Mouse (Mus musculus): ENCODE results near the gene Zfp385b. TPM values are rescaled to one million over a fixed set of nuclear protein-coding genes. Genes with fewer than 3 reads are reported as not detected.

Zfp385b gene
- polyA plus RNA-seq, 1 experiment from 2014 or later: 0.85 TPM

GRCm38 (mm10) chr2:77497942-77498341 lies 321.5 kb downstream of the Zfp385b start:
- no peak for DNase-seq (ENCODE audit: low spot score)
- no peaks in the 10 kb centered on the region for H3K27me3 ChIP-seq (replicated peaks; ENCODE audit: low read depth, poor library complexity, severe bottlenecking)
- H3K36me3 ChIP-seq (replicated peaks): no peaks in the 10 kb centered on the region
- H3K4me3 ChIP-seq: no peak overlapping the region
- H3K9me3 ChIP-seq: no peaks in the 10 kb centered on the region
- no peak overlapping the region for H3K27ac ChIP-seq (replicated peaks)
- H3K4me1 ChIP-seq: no peaks in the 10 kb centered on the region
- WGBS: 94% methylated on average over 6 of the region's 6 CpGs

DNA sequence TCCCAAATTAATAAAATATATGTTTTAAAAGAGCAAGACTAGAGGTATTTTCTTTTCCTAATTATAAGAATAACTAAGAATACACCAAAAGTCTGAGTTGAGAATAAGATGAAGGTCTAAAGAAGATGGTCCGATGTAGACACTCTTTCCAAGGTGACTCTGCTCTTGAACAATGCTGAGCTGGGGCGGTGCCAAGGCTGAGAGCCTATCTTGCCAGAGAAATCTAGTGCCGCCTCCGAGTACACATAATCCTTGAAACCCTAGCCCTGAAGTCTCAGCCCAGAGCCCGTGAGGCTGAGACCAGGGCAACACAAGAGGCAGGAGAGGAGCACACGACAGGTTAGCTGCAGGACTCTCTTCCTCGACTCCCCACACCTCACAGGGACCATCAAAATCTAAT lies 323.4 kb downstream of the Zfp385b start:
- H3K9me3 ChIP-seq: no peaks in the 10 kb centered on the region
- no peaks in the 10 kb centered on the region for H3K27me3 ChIP-seq (replicated peaks; ENCODE audit: low read depth, poor library complexity, severe bottlenecking)
- H3K4me1 ChIP-seq: no peaks in the 10 kb centered on the region
- no peak overlapping the region for H3K4me3 ChIP-seq
- 89% methylated on average over 7 of the region's 7 CpGs for WGBS
- no peak for DNase-seq (ENCODE audit: low spot score)
- no peak overlapping the region for H3K27ac ChIP-seq (replicated peaks)
- H3K36me3 ChIP-seq (replicated peaks): no peaks in the 10 kb centered on the region

- H3K4me1 ChIP-seq: no peaks in the 10 kb centered on the region
- H3K36me3 ChIP-seq (replicated peaks): no peaks in the 10 kb centered on the region
- H3K9me3 ChIP-seq: no peaks in the 10 kb centered on the region
- no peak overlapping the region for H3K27ac ChIP-seq (replicated peaks)
- DNase-seq (ENCODE audit: low spot score): no peak
- no peak overlapping the region for H3K4me3 ChIP-seq
- WGBS: 91% methylated on average over 4 of the region's 4 CpGs
- H3K27me3 ChIP-seq (replicated peaks; ENCODE audit: low read depth, poor library complexity, severe bottlenecking): no peaks in the 10 kb centered on the region
These were observed 324.1 kb downstream of the Zfp385b start for GRCm38 (mm10) chr2:77495344-77495743.

DNA sequence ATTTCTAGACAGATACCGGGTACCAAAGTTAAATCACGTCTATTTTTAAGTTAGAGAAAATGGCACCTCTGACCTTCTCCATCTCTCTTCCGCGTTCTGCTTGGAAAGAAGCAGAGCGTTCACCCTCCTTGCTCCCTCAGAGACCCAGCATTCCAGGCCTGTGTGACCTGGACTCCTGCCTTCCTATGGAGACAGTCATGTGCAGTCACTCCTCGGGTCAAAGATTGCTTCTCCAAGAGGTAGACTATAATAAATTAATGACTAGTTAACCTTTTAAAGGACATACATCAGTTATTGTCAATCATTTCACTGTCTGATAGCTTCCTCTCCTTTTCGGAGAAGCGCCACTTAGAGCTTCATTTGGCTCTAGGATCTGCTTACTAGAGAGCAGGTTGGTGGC lies 325.7 kb downstream of the Zfp385b start:
- no peaks in the 10 kb centered on the region for H3K9me3 ChIP-seq
- H3K4me1 ChIP-seq: no peaks in the 10 kb centered on the region
- no peak overlapping the region for H3K27ac ChIP-seq (replicated peaks)
- H3K27me3 ChIP-seq (replicated peaks; ENCODE audit: low read depth, poor library complexity, severe bottlenecking): no peaks in the 10 kb centered on the region
- WGBS: 92% methylated on average over 8 of the region's 8 CpGs
- H3K36me3 ChIP-seq (replicated peaks): no peaks in the 10 kb centered on the region
- no peak overlapping the region for H3K4me3 ChIP-seq
- no peak for DNase-seq (ENCODE audit: low spot score)

DNA sequence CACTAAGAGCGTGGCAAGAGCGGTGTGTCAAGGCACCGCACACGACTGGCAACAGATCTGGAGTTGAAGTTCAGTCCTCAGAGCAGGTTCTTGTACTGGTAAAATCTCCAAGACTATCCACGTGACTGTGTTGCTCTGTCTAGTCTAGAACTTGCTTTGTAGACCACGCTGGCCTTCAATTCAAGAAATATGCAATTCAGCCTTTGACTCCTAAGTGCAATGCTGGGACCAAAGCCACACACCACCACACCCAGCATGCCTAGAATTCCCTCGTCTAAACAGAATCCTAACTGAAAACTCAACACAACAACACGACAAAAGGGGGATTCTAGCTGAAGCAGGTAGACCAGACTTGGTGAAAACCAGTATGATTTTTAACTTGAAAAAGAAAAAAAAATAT lies 332.3 kb downstream of the Zfp385b start:
- Histone ChIP-seq H3K27ac (replicated peaks) (no peak overlapping the region), H3K36me3 (replicated peaks) (no peaks in the 10 kb centered on the region), H3K4me1 (no peaks in the 10 kb centered on the region), H3K4me3 (no peak overlapping the region), H3K9me3 (no peaks in the 10 kb centered on the region), H3K27me3 (replicated peaks; ENCODE audit: low read depth, poor library complexity, severe bottlenecking) (no peaks in the 10 kb centered on the region)
- no peak for DNase-seq (ENCODE audit: low spot score)
- 91% methylated on average over 8 of the region's 8 CpGs for WGBS

DNA sequence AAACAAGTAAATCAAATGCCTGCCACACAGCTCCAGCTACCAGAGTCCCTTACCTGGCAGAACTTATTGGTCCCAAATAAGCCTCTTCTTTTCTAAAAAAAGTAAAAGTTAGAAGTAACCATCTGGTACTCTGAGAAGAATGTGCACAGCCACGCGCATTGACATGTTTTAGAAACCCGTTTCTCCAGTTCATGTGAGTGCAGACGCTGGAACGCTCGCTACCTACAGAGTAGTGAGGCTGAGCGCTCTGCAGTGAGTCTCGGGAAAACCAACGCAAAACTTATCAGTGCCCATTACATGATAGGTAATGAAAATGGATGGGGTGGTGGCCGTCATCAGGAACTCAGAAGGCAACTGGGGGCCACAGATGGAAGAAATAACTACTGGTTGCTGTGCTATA lies 338.2 kb downstream of the Zfp385b start:
- Histone ChIP-seq H3K27ac (replicated peaks) (no peak overlapping the region), H3K4me3 (no peak overlapping the region), H3K4me1 (no peaks in the 10 kb centered on the region), H3K9me3 (no peaks in the 10 kb centered on the region), H3K27me3 (replicated peaks; ENCODE audit: low read depth, poor library complexity, severe bottlenecking) (no peaks in the 10 kb centered on the region), H3K36me3 (replicated peaks) (no peaks in the 10 kb centered on the region)
- 92% methylated on average over 10 of the region's 10 CpGs for WGBS
- peak; percentile 18 for DNase-seq (ENCODE audit: low spot score)

- WGBS: 87% methylated on average over 10 of the region's 10 CpGs
- Histone ChIP-seq H3K9me3 (peaks cover 3% of the 10 kb centered on the region; the same call in 1 of the 2 replicates), H3K36me3 (replicated peaks) (no peaks in the 10 kb centered on the region)
These were observed 341.9 kb downstream of the Zfp385b start for GRCm38 (mm10) chr2:77477536-77477935.

GRCm38 (mm10) chr2:77476444-77476843 lies 343.0 kb downstream of the Zfp385b start:
- H3K36me3 ChIP-seq (replicated peaks): no peaks in the 10 kb centered on the region
- no peaks in the 10 kb centered on the region for H3K4me1 ChIP-seq
- WGBS: 75% methylated on average over 8 of the region's 8 CpGs
- H3K9me3 ChIP-seq: peaks cover 3% of the 10 kb centered on the region; the same call in 1 of the 2 replicates
- DNase-seq (ENCODE audit: low spot score): no peak
- no peaks in the 10 kb centered on the region for H3K27me3 ChIP-seq (replicated peaks; ENCODE audit: low read depth, poor library complexity, severe bottlenecking)
- H3K4me3 ChIP-seq: no peak overlapping the region
- no peak overlapping the region for H3K27ac ChIP-seq (replicated peaks)

More at GRCm38 (mm10) chr2:77477536-77477935, 341.9 kb downstream of the Zfp385b start:
- Histone ChIP-seq H3K27ac (replicated peaks) (no peak overlapping the region), H3K27me3 (replicated peaks; ENCODE audit: low read depth, poor library complexity, severe bottlenecking) (no peaks in the 10 kb centered on the region), H3K4me1 (no peaks in the 10 kb centered on the region), H3K4me3 (no peak overlapping the region)
- no peak for DNase-seq (ENCODE audit: low spot score)

DNA sequence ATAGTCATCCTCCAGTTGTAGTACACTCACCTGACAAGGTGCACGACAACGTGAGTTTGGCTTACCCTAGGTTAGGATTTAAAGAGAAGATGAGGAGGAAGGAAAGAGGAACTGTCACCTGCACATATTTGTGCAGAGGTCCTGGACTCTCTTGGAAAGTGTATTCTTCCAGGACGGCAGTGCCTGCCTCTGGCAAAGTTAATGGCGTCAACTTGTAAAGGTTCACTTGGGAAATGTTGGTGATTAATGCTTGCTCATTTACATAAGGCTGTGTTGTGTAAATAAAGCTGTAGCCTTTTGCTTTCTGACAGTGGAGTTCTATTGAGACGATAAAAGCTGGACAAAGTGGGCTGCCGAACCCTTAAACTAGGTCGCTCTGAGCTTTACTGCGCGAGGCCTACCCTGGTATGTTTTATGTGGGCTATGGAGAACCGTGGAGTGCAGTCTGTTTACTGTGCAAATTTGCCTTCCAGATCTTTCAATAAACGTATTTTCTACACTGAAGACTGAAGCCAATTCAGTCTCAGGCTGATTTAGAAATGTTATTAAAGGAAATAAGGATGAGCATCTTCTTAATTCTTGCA lies 347.1 kb downstream of the Zfp385b start:
- 89% methylated on average over 11 of the region's 11 CpGs for WGBS
- no peak for DNase-seq (ENCODE audit: low spot score)
- no peaks in the 10 kb centered on the region; the same call in 1 of the 2 replicates for H3K4me1 ChIP-seq
- H3K27ac ChIP-seq (replicated peaks): no peak overlapping the region
- no peak overlapping the region for H3K4me3 ChIP-seq
- H3K36me3 ChIP-seq (replicated peaks): no peaks in the 10 kb centered on the region
- H3K27me3 ChIP-seq (replicated peaks; ENCODE audit: low read depth, poor library complexity, severe bottlenecking): no peaks in the 10 kb centered on the region
- H3K9me3 ChIP-seq: peaks cover 3% of the 10 kb centered on the region; the same call in 1 of the 2 replicates

- Histone ChIP-seq H3K4me3 (no peak overlapping the region), H3K36me3 (replicated peaks) (no peaks in the 10 kb centered on the region), H3K9me3 (peaks cover 3% of the 10 kb centered on the region; the same call in 1 of the 2 replicates), H3K27ac (replicated peaks) (no peak overlapping the region), H3K27me3 (replicated peaks; ENCODE audit: low read depth, poor library complexity, severe bottlenecking) (no peaks in the 10 kb centered on the region), H3K4me1 (no peaks in the 10 kb centered on the region; the same call in 1 of the 2 replicates)
- WGBS: 74% methylated on average over 7 of the region's 7 CpGs
- no peak for DNase-seq (ENCODE audit: low spot score)
These were observed 348.7 kb downstream of the Zfp385b start for GRCm38 (mm10) chr2:77470716-77471115.

DNA sequence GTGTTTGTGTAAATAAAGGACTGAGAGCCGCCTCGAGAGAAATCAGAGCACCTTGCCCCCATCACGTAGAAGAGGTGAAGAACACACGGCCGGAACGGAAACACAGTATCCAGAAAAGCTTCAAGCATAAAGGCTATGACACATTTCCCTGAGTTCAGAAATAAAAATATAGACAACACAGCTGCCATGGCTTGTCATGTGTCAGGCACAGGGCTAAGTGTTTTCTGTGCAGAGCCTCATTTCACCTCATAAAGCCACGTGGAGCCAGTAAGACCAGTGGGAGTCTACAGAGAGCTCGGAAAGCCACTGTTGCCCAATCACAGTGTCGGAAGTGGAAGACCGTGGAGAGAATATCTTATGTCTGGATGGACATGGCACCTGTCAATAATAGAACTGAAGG lies 358.0 kb downstream of the Zfp385b start:
- 91% methylated on average over 10 of the region's 10 CpGs for WGBS
- H3K4me3 ChIP-seq: no peak overlapping the region
- H3K27me3 ChIP-seq (replicated peaks; ENCODE audit: low read depth, poor library complexity, severe bottlenecking): no peaks in the 10 kb centered on the region
- H3K4me1 ChIP-seq: no peaks in the 10 kb centered on the region
- H3K36me3 ChIP-seq (replicated peaks): no peaks in the 10 kb centered on the region
- no peak overlapping the region for H3K27ac ChIP-seq (replicated peaks)
- no peak for DNase-seq (ENCODE audit: low spot score)
- no peaks in the 10 kb centered on the region for H3K9me3 ChIP-seq

GRCm38 (mm10) chr2:77460011-77460410 lies 359.4 kb downstream of the Zfp385b start:
- no peaks in the 10 kb centered on the region for H3K9me3 ChIP-seq
- H3K36me3 ChIP-seq (replicated peaks): no peaks in the 10 kb centered on the region
- DNase-seq (ENCODE audit: low spot score): no peak
- H3K27ac ChIP-seq (replicated peaks): no peak overlapping the region
- H3K4me1 ChIP-seq: no peaks in the 10 kb centered on the region
- no peaks in the 10 kb centered on the region for H3K27me3 ChIP-seq (replicated peaks; ENCODE audit: low read depth, poor library complexity, severe bottlenecking)
- H3K4me3 ChIP-seq: no peak overlapping the region
- 82% methylated on average over 6 of the region's 6 CpGs for WGBS

DNA sequence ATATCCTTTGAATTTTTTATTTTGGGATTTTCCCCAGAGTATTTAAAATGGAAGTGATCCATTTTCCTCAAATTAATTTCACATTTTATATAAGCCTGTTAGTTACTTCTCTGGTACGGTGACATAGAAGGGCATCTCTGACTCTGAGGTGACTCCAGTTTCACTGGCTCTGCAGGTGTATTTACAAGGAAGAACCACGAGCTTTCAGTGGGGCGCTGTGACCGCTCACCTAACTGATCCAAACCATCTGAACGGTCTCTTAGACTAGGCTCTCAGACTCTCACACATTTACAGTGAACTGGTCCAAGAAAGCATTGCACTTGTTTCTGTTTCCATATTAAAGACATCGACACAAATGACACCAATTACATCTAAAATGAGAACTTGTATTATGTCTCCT lies 361.0 kb downstream of the Zfp385b start:
- Histone ChIP-seq H3K4me3 (no peak overlapping the region), H3K4me1 (no peaks in the 10 kb centered on the region), H3K27me3 (replicated peaks; ENCODE audit: low read depth, poor library complexity, severe bottlenecking) (no peaks in the 10 kb centered on the region), H3K27ac (replicated peaks) (no peak overlapping the region), H3K9me3 (no peaks in the 10 kb centered on the region), H3K36me3 (replicated peaks) (no peaks in the 10 kb centered on the region)
- DNase-seq (ENCODE audit: low spot score): no peak
- 86% methylated on average over 6 of the region's 6 CpGs for WGBS
